Mouse (Mus musculus): ENCODE results near the gene Cfap97. TPM values are rescaled to one million over a fixed set of nuclear protein-coding genes. Genes with fewer than 3 reads are reported as not detected.
A peak's percentile ranks its signal among the peaks of the same experiment; 100 is the strongest.

Cfap97 gene
- total RNA-seq, 2 experiments from 2014 or later: 21.6 to 22.4 TPM

DNA sequence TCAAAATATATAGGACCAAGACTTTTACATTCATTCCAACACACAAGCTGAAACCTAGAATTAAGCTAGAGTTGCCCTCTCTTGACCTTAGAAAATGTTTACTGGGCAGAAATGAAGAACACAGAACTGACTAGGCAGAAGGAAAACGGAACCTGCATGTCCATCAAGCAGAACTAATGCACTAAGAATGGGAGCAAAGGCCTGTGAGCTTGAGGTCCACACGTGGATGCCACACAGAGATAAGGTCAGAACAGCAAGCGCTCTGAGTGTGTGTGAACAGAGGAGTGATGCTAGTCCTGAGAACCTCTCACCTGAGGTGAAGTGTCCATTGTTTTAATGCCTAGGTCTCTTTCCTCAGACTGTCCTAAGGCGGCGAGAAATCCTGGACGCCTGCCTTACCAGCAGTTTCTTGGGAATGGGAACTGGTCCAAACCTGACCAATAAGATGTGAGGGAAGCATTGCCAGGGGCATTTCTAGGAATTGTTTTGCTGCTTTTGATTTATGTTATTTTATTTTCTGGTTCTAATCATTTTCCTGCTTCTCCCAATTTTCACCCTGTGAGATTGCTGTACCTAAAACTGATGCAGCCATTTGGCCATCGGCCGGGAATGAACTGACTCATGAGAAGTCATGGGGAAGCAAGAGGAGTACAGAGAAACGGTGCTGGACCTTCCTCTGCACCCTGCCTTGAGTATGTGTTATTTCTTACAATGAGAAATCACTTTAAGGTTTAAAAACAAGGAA, 11.0 kb upstream of the Cfap97 start:
- TF ChIP-seq CTCF (IDR thresholded peaks at IDR 0.05): no peak
- DNase-seq (ENCODE audit: extremely low spot score in 1 of 2, low spot score in 2 of 2): no peak
- Histone ChIP-seq H3K4me3 (no peak overlapping the region), H3K27ac (no peak overlapping the region)
- intact Hi-C loops (cut with DNase I): no loop called here

- Histone ChIP-seq H3K4me3 (no peak overlapping the region), H3K27ac (no peak overlapping the region)
- no peak for TF ChIP-seq CTCF (IDR thresholded peaks at IDR 0.05)
- intact Hi-C loops (cut with DNase I): no loop called here
- DNase-seq (ENCODE audit: extremely low spot score in 1 of 2, low spot score in 2 of 2): no peak
These were observed 9.9 kb upstream of the Cfap97 start for GRCm38 (mm10) chr8:46141688-46142087.

DNA sequence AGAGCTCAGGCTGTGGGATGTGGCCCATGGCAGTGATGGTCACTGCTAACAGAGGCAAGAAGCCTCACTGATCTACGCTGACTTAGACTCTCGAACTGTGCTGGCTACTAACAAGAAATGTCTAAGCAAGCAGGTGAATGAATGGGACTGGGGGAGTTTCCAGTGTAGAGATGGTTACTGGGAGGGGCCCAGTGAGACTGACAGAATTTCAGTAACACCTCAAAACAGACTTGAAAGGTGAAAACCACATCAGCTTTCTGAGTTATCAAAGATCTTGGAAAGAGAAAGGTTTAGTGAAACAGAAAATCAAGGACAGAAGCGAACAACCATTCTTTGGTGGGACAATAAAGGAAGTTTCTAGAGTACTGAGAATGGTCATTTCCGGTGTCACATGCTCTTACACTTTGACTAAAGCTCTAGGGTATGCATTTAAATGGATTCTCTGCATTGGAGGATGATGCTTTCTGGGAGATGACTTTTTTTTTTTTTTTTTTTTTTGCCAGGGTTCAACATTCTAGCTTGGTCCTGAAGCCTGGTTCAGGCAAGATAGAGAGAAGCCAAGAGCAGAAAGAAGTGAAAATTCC, 9.0 kb upstream of the Cfap97 start:
- intact Hi-C loops (cut with DNase I): no loop called here
- H3K4me3 ChIP-seq: no peak overlapping the region
- no peak for TF ChIP-seq CTCF (IDR thresholded peaks at IDR 0.05)
- H3K27ac ChIP-seq: no peak overlapping the region
- no peak for DNase-seq (ENCODE audit: extremely low spot score in 1 of 2, low spot score in 2 of 2)

GRCm38 (mm10) chr8:46143470-46143869, 8.1 kb upstream of the Cfap97 start:
- no peak for DNase-seq (ENCODE audit: extremely low spot score in 1 of 2, low spot score in 2 of 2)
- intact Hi-C loops (cut with DNase I): no loop called here
- TF ChIP-seq CTCF (IDR thresholded peaks at IDR 0.05): no peak
- no peak overlapping the region for H3K27ac ChIP-seq
- no peak overlapping the region for H3K4me3 ChIP-seq

DNA sequence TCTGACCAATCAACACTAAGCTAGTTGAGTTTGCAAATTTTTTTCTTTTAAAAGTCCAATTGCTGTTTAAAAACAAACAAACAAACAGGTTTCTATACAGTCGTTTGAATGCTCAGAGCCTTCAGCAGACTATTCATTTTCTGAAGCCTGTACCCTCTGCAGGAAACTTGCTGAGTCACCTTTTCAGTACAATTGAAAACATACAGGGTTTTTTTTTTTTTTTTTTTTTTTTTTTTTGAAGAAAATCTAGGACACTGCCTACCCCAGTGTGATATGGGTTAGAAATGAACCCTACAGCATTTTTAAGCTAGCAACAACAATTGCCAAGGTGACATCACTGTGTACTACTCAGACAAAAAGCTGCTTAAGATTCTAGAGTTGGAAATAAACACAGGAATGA, 7.6 kb upstream of the Cfap97 start:
- no peak for TF ChIP-seq CTCF (IDR thresholded peaks at IDR 0.05)
- intact Hi-C loops (cut with DNase I): no loop called here
- H3K4me3 ChIP-seq: no peak overlapping the region
- DNase-seq (ENCODE audit: extremely low spot score in 1 of 2, low spot score in 2 of 2): no peak
- no peak overlapping the region for H3K27ac ChIP-seq

DNA sequence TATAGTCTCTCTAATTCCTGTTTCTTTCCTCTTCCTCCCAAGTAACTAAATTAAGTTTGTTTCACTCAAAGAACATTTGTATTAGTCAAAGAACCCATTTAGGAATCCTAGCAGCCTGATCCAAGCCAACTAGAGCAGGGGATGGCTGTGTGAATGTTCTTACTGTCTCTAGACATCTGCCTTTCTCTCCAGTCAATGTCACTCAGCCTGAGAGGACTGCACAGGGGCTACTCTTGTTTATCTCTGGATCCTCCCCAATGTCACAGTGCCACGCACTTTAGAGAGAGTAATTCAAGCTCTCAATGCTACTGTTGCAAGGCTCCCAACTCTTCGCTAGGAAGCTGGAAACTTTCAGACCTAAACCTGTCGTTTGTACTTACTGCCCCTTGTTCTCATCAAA, 5.4 kb upstream of the Cfap97 start:
- DNase-seq (ENCODE audit: extremely low spot score in 1 of 2, low spot score in 2 of 2): no peak
- Histone ChIP-seq H3K27ac (no peak overlapping the region), H3K4me3 (no peak overlapping the region)
- no peak for TF ChIP-seq CTCF (IDR thresholded peaks at IDR 0.05)
- intact Hi-C loops (cut with DNase I): no loop called here

DNA sequence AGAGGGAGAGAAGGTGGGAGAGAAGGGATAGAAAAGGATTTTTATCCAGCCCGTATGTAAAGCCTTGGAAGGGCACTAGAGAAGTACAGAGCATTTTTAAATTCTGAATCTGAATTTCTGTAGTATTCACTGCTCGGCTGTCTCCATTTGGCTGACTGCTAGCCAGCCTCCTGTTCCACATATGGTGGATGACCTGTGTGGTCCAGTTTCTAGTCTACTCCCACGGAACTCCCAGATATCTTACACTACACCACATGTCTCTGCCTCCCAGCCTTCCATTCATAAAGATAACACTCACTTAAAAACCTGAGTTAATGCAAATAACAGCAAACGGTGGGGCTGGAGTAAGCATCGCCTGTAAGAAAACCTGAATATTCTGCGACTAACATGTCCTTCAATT, 2.3 kb upstream of the Cfap97 start:
- TF ChIP-seq CTCF (IDR thresholded peaks at IDR 0.05): no peak
- Histone ChIP-seq H3K27ac (no peak overlapping the region), H3K4me3 (no peak overlapping the region)
- no peak for DNase-seq (ENCODE audit: extremely low spot score in 1 of 2, low spot score in 2 of 2)
- intact Hi-C loops (cut with DNase I): no loop called here

DNA sequence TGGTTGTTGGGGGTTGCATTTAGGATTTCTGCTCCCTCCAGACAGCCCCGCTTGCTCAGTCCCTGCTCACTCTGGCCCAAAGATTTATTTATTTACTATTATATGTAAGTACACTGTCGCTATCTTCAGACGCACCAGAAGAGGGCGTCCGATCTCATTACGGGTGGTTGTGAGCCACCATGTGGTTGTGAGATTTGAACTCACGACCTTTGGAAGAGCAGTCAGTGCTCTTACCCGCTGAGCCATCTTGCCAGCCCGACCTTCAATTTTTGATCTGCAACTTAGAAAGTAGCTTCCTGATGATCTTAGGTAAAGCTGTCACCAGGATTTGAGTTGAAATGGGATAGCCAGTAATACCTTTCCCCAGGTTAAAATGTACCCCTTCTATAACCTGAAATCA, 1.8 kb upstream of the Cfap97 start:
- H3K4me3 ChIP-seq: no peak overlapping the region
- no peak for DNase-seq (ENCODE audit: extremely low spot score in 1 of 2, low spot score in 2 of 2)
- intact Hi-C loops (cut with DNase I): loop anchor here (5.0 kb wide), 1 partner anchor 152 kb away; the partner anchor contains the start of gene Lrp2bp
- no peak overlapping the region for H3K27ac ChIP-seq
- TF ChIP-seq CTCF (IDR thresholded peaks at IDR 0.05): peak; percentile 24

DNA sequence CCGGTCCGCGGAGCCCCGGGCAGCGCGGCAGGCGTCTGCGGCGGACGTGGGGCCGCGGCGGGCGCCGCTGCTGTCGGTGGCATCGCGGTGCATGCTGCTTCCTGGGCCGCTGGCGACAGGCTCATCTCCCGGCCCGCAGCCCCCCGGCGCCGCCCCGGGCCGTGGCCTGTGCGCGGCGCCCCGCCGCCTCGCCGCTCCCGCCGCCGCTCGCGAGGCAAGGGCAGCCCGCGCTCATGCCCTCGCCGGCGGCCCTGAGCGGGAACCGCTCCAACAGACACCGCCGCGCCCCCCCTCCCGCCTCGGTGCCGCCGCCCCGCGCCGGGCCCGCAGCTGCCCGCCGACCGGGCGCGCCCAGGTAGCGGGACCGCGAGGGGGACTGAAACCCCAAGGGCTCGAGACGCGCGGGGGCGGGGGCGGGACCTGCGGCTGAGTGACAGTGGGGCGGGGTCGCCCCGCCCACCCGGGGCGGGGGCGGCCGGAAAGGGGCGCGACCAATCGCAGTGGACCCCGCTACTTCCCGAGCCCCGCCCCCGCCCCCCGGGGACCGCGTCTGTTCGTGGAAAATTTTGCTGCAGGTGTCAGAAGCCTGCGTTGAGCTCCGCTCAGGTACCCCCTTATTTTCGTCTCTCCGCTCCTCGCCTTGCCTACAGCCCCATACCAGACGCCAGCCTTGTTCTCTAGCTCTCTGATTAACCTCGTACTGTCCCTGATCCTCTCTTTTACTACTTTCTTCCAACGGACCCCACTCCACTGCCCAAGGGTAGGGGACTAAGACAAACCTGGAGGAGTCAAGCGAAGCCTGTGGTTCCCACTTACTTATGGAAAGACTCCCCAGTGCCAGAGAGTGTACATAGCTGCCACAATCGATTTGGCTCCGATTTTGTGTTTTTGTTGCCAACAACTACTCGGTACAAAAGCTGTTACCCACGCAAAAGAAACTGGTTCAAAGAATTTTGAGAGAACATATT, 777 bp downstream of the Cfap97 start, which contains the start of gene Snx25:
Gene Snx25, minus strand, starts transcription at position 96 of the 968 bp plus-strand sequence.
- peak within 1 kb of the TSS; percentile 69 for H3K27ac ChIP-seq
- H3K4me3 ChIP-seq: peak within 1 kb of the TSS; percentile 70
- intact Hi-C loops (cut with DNase I): loop anchor here (5.0 kb wide), 1 partner anchor 155 kb away; the partner anchor contains the start of gene Lrp2bp
- peak; percentile 85 to 90 for DNase-seq (ENCODE audit: extremely low spot score in 1 of 2, low spot score in 2 of 2)
- no peak; the same call in 1 of the 2 replicates for TF ChIP-seq CTCF (IDR thresholded peaks at IDR 0.05)

DNA sequence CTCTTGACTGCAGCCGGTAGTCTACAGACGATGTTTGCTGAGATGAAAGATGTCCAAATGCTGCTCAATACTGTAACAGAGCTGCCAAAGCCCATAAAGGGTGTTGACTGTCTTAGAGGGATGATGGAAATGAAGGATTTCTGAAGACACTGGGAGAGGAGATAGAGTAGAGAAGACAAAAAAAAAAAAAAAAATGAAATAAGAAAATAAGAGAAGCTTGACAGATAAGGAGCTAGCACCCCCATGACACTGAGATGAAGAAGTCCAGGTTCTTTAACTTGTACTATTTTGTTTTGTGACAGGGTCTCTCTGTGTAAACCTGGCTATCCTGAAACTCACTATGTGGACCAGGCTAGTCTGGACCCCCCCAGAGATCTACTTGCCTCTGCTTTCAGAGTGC, 1.5 kb downstream of the Cfap97 start:
- H3K27ac ChIP-seq: no peak overlapping the region
- peak overlapping the region; percentile 70 for H3K4me3 ChIP-seq
- TF ChIP-seq CTCF (IDR thresholded peaks at IDR 0.05): no peak
- DNase-seq (ENCODE audit: extremely low spot score in 1 of 2, low spot score in 2 of 2): no peak
- intact Hi-C loops (cut with DNase I): loop anchor here (5.0 kb wide), 1 partner anchor 156 kb away; the partner anchor contains the start of gene Lrp2bp

DNA sequence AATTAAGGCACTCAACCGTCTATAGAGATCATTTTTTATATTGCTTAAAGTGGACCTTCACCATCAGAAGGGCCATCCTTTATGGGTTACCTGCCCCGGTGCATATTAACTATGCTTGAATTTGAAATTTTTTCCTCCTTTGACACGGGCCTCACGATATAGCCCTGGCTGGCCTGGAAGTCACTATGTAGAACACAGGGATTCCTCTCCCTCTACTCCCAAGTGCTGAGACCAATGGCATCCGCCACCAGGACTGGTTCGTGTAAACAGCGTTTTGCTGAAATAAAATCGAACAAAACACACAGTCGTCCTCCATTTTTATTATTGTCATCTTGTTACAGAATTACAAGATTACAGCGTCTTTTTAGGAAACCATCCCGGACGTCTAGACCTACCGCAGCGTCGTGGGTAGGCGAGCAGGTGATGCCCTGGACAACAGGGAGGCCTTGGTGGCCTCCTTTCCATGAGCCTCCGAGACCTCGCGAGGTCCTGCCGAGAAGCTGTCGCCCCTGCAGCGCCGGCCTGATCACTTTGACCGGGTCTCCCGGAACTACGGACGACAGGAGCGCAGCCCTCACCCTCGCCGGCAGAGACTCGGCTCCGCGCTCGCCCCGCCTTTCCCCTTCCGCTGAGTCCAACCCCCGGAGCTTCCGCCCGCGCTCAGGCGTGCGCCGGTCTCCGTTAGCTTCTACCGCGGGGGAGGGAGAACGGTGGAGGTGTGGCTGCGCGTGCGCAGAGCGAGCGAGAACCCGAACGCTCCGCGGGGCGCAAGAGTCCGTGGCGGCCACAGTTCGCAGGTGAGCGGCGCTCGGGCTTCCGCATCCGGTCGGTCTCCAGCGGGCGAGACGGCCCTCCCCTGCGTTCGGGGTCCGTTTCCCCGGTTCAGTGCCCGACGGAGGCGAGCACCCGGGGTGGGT, 11.6 kb downstream of the Cfap97 start:
- intact Hi-C loops (cut with DNase I): loop anchor here (2.0 to 5.0 kb wide), 2 partner anchors 48 to 161 kb away; partner anchors contain the start of gene Slc25a4
- TF ChIP-seq CTCF (IDR thresholded peaks at IDR 0.05): no peak; the same call in 1 of the 2 replicates
- H3K27ac ChIP-seq: peak overlapping the region; percentile 90
- peak overlapping the region; percentile 94 for H3K4me3 ChIP-seq
- peak; percentile 96 to 97 for DNase-seq (ENCODE audit: extremely low spot score in 1 of 2, low spot score in 2 of 2)

All from left cerebral cortex, adult 2 months (tissue).